Mouse (Mus musculus) retina, adult 2 months (tissue): Measurements from ENCODE around the gene Iqch.

ENCODE experiments used
- DNase-seq: peaks from one replicate; pipeline ENCODE4 v3.0.0-alpha.2; 2012; ENCODE audit warnings: low read depth, low spot score

The Iqch gene

GRCm38 (mm10) chr9:63495786-63496185, 106.5 kb downstream of the Iqch start:
- DNase-seq: no peak

- no peak for DNase-seq
Measured at GRCm38 (mm10) chr9:63493746-63494145, 108.5 kb downstream of the Iqch start.

- DNase-seq: no peak
Measured at GRCm38 (mm10) chr9:63492291-63492690, 110.0 kb downstream of the Iqch start.

- no peak for DNase-seq
Measured at GRCm38 (mm10) chr9:63490521-63491307, 111.6 kb downstream of the Iqch start.

- no peak for DNase-seq
Measured at GRCm38 (mm10) chr9:63489156-63489555, 113.1 kb downstream of the Iqch start.

GRCm38 (mm10) chr9:63465561-63465960, 136.7 kb downstream of the Iqch start:
- DNase-seq: no peak

GRCm38 (mm10) chr9:63462296-63462695, 140.0 kb downstream of the Iqch start:
- peak; percentile 56 for DNase-seq

GRCm38 (mm10) chr9:63456401-63456800, 145.9 kb downstream of the Iqch start:
- DNase-seq: no peak

- DNase-seq: no peak
Measured at GRCm38 (mm10) chr9:63454341-63454740, 148.0 kb downstream of the Iqch start.

- no peak for DNase-seq
Measured at GRCm38 (mm10) chr9:63450531-63451030, 151.7 kb downstream of the Iqch start.

GRCm38 (mm10) chr9:63443695-63444094, 158.6 kb downstream of the Iqch start:
- no peak for DNase-seq

- DNase-seq: no peak
Measured at GRCm38 (mm10) chr9:63430652-63431051, 171.6 kb downstream of the Iqch start.

- no peak for DNase-seq
Measured at GRCm38 (mm10) chr9:63421096-63421736, 181.1 kb downstream of the Iqch start.

GRCm38 (mm10) chr9:63420396-63420795, 181.9 kb downstream of the Iqch start:
- DNase-seq: no peak

- DNase-seq: no peak
Measured at GRCm38 (mm10) chr9:63400176-63400575, 202.1 kb downstream of the Iqch start.

GRCm38 (mm10) chr9:63399463-63399815, 202.9 kb downstream of the Iqch start:
- DNase-seq: no peak

- peak; percentile 92 for DNase-seq
Measured at GRCm38 (mm10) chr9:63398611-63399462, 203.5 kb downstream of the Iqch start, which contains the start of gene 2300009A05Rik. Gene 2300009A05Rik, minus strand, starts transcription at chr9:63399246.

GRCm38 (mm10) chr9:63395612-63396011, 206.7 kb downstream of the Iqch start:
- no peak for DNase-seq

- DNase-seq: no peak
Measured at GRCm38 (mm10) chr9:63391307-63391706, 211.0 kb downstream of the Iqch start.

GRCm38 (mm10) chr9:63382761-63383160, 219.5 kb downstream of the Iqch start:
- DNase-seq: no peak

- DNase-seq: no peak
Measured at GRCm38 (mm10) chr9:63380326-63380725, 222.0 kb downstream of the Iqch start.

GRCm38 (mm10) chr9:63378174-63378573, 224.1 kb downstream of the Iqch start:
- no peak for DNase-seq
